Mouse (Mus musculus) T-helper 17 cell (primary cell): ENCODE measurements around the gene Uqcc2.

ENCODE experiments used
- in situ Hi-C, 2 experiments: fragments of 300-600 bp; cut with MboI, MseI; formaldehyde crosslinking; loops; 1 replicate in 1 of 2; 2 replicates in 1 of 2; pipeline ENCODE4 v1.15.1; 2025; ENCODE audit warnings: high pct_unique_total_duplicates in 2 of 2

Uqcc2 gene

GRCm38 (mm10) chr17:27133551-27134141 is at the start of gene Uqcc2:
Gene Uqcc2 (minus strand): TSS chr17:27133916.
- in situ Hi-C loops = no loop called here

GRCm38 (mm10) chr17:27182401-27182800 is 48.7 kb upstream of the Uqcc2 start:
- in situ Hi-C loops = loop anchor here in 1 of 2 experiments (25.0 kb wide), 1 partner anchor 330 kb away; the partner anchor contains the start of gene Grm4

DNA sequence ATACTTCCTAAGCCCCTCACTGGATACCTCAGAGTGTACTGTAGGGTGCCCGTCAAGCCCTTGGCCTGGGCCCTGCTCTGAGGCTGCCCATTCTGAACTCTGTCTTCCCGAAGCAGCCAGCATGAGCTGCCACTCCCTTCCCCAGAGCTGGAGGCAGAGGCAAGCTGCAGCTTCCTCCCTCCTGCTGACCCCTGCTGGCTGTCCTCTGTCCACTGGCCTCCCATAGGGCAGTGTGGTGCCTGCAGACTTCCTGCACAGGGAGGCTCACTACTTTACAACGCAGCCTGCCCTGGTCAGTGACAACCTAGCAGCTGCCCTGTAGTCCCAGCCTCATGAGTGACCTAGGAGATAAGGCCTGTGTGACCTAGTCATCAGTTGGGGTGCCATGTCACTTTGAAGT is 48.0 kb upstream of the Uqcc2 start:
- in situ Hi-C loops = loop anchor here in 1 of 2 experiments (25.0 kb wide), 1 partner anchor 331 kb away; the partner anchor contains the start of gene Grm4

- in situ Hi-C loops = loop anchor here in 1 of 2 experiments (25.0 kb wide), 1 partner anchor 333 kb away; the partner anchor contains the start of gene Grm4
Observed at GRCm38 (mm10) chr17:27179681-27180280, 46.1 kb upstream of the Uqcc2 start.

GRCm38 (mm10) chr17:27178427-27179177 is 44.9 kb upstream of the Uqcc2 start:
- in situ Hi-C loops = loop anchor here in 1 of 2 experiments (25.0 kb wide), 1 partner anchor 334 kb away; the partner anchor contains the start of gene Grm4

DNA sequence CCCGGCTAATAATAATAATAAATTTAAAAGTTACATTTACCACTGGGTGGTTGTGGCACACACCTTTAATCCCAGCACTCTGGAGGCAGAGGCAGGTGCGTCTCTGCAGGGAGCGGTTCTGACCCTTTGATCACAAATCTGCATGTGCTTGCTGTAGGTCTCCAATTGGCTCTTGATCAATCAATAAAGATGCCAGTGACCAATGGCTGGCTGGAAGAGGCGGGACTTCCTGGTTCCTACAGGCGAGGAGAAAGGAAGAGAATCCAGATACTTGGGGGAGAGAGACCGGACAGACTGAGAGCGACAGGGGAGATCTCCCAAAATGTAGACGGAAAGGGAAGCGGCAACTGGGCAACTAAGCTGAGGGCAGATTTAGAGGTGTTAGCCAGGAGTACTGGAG is 44.3 kb upstream of the Uqcc2 start:
- in situ Hi-C loops = loop anchor here in 1 of 2 experiments (25.0 kb wide), 1 partner anchor 334 kb away; the partner anchor contains the start of gene Grm4

- in situ Hi-C loops = loop anchor here in 1 of 2 experiments (25.0 kb wide), 1 partner anchor 336 kb away; the partner anchor contains the start of gene Grm4
Observed at GRCm38 (mm10) chr17:27176754-27177153, 43.0 kb upstream of the Uqcc2 start.

- in situ Hi-C loops = loop anchor here in 1 of 2 experiments (25.0 kb wide), 1 partner anchor 336 kb away; the partner anchor contains the start of gene Grm4
Observed at GRCm38 (mm10) chr17:27176287-27176686, 42.6 kb upstream of the Uqcc2 start.

- in situ Hi-C loops = loop anchor here in 1 of 2 experiments (25.0 kb wide), 1 partner anchor 337 kb away; the partner anchor contains the start of gene Grm4
Observed at GRCm38 (mm10) chr17:27175196-27175874, 41.6 kb upstream of the Uqcc2 start.

DNA sequence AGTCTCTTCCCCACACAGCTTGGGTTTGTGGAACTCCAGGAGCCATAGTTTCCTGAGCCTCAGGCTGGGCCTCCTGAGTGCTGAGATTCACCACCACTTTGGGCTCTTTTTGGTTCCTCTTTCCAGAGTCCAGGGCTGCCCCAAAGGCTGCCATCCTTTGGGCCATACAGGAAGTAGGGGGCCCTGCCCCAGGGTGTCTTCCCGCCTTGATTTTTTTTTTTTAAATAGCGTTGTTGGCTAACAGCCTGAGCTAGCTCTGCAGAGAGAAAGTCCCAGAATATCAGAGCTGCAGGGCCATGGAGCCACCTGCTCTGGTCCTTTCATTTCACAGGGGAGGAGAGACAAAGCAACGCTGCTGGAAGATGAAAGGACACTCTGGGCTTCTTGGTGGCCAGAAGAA is 40.0 kb upstream of the Uqcc2 start:
- in situ Hi-C loops = loop anchor here in 1 of 2 experiments (25.0 kb wide), 1 partner anchor 1661 kb away; no protein-coding TSS in a partner anchor

- in situ Hi-C loops = loop anchor here in 1 of 2 experiments (25.0 kb wide), 1 partner anchor 1660 kb away; no protein-coding TSS in a partner anchor
Observed at GRCm38 (mm10) chr17:27172459-27172858, 38.7 kb upstream of the Uqcc2 start.

- in situ Hi-C loops = loop anchor here in 1 of 2 experiments (25.0 kb wide), 1 partner anchor 1659 kb away; no protein-coding TSS in a partner anchor
Observed at GRCm38 (mm10) chr17:27171121-27171520, 37.4 kb upstream of the Uqcc2 start.

DNA sequence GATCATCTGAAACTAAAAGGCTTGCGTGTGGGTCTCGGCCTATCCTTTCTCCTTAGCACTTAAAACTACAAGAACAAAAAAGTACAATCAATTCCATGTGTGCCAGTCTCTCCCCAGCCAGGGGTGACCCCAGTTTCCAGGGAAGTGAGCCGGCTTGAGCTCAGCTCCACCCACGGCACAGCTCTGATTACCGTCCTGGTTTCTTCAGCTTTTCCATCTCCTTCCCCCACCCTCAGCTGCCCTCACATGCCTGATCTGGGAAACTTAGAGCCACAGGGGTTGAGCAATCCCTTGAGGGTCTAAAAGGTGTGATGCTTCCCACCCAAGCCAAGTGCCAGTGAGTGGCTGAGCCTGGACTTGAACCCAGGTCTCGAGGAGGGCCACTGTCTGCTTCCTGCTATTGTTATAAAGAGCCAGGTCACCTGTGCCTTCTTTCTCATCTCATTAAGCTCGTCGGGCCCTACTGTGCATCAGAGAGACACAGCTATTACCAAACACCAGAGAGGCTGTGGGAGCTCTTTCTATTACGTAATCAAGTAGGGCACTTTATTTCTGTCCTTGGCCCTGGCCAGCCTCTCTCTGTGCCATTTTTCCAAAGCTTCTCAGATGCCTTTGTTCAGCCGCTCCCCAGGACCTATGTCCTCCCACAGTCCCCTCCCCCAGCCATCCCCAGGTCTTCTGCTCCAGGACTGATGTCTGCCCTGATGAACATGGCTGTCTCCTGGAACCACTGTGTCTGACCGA is 36.4 kb upstream of the Uqcc2 start:
- in situ Hi-C loops = loop anchor here in 1 of 2 experiments (25.0 kb wide), 1 partner anchor 1658 kb away; no protein-coding TSS in a partner anchor

- in situ Hi-C loops = loop anchor here in 1 of 2 experiments (25.0 kb wide), 1 partner anchor 1656 kb away; no protein-coding TSS in a partner anchor
Observed at GRCm38 (mm10) chr17:27168569-27168968, 34.9 kb upstream of the Uqcc2 start.

DNA sequence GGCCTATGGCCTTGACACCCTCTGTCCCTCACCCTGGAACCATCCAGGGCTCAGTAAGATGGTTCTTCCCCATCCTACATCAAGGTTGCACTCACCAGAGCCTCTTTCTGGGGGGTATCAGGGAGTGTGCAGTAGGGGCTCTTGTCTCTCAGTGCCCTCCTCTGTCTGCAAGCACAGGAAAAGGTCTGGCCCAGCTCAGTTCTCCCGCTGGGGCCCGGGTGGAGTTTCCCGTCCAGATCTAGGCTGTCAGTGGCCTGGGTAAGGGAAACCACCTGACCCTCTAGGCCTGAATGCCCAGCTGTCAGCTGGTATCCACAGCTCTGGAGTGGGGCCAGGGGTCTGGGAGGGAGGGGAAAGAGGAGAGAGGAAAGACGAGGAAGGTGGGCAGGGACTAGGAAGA is 33.8 kb upstream of the Uqcc2 start, which contains the start of gene Ip6k3:
Gene Ip6k3, minus strand, starts transcription at position 251 of the 400 bp plus-strand sequence.
- in situ Hi-C loops = loop anchor here in 1 of 2 experiments (25.0 kb wide), 1 partner anchor 1655 kb away; no protein-coding TSS in a partner anchor

- in situ Hi-C loops = loop anchor here in 1 of 2 experiments (25.0 kb wide), 1 partner anchor 1655 kb away; no protein-coding TSS in a partner anchor
Observed at GRCm38 (mm10) chr17:27166901-27167300, 33.2 kb upstream of the Uqcc2 start.

DNA sequence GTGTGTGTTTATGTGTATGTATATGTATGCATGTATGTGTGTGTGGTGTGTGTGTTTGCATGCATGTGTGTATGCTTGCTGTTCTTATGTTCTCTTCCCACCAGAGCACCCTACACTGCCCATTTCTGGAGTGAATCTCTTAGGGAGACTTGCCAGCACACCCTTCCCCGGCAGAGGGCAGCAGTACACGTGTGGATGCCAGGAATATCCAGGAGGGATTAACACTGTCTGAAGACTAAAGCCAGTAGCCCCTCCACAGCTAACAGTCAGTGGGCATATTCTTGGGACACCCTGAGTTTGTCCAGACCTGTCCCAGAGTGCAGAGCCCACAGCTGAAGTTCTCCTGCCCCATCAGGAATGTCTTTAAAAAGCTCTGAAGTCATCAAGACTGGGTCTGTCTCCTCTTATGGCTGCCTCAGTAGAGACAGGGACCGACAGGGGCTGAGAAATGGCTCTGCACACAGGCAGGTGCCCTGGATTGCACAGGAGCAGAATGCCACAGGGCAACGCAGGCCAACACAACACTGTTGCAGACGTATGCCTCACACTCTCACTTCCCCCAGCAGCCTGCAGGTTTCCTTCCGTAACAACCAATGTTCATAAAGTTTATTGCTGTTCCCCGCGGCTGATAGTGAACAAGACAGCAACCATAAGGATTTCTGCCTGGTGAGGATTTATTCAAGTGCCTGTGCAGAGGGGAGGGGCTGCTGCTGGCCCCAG is 31.5 kb upstream of the Uqcc2 start:
- in situ Hi-C loops = loop anchor here in 1 of 2 experiments (25.0 kb wide), 1 partner anchor 1653 kb away; no protein-coding TSS in a partner anchor

- in situ Hi-C loops = loop anchor here in 1 of 2 experiments (25.0 kb wide), 1 partner anchor 1649 kb away; no protein-coding TSS in a partner anchor
Observed at GRCm38 (mm10) chr17:27160905-27161304, 27.2 kb upstream of the Uqcc2 start.

DNA sequence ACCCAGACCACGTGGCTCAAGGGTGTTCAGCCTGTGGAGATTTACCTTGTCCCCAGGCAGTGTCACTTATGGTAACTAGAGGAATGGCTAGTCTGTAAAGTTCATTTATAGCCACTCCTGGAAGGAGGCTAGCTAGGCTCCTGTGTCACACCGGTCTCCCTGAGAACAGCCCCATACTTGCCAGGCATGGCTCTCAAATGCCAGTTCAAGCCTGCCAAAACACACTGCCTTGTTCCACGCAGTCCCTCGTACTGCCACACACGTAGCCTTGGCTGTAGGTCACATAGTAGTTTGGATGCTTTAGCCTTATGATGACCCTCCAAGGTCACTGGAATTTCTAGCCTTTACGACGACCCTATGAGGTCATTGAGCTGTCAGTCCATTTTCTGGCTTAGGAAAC is 25.5 kb upstream of the Uqcc2 start:
- in situ Hi-C loops = loop anchor here in 1 of 2 experiments (25.0 kb wide), 1 partner anchor 1647 kb away; no protein-coding TSS in a partner anchor
